Mouse (Mus musculus) MEL (cell line): ENCODE results near the gene Hpcal1.

Experiments
- CHD2 ChIP-seq: IDR thresholded peaks from 2 replicates; pipeline ENCODE4 v1.6.1; 2011; ENCODE audit warnings: low read length, improper control_type of control experiment
- CTCF ChIP-seq, 3 experiments: IDR thresholded peaks in 2 of 3; conservative IDR thresholded peaks in 1 of 3; 2 replicates each; pipeline ENCODE4 v1.5.1; 2011 to 2012; ENCODE audit warnings: low read length in 3 of 3, low read depth in 2 of 3, mild to moderate bottlenecking in 2 of 3, improper control_type of control experiment in 1 of 3, inconsistent platforms in 1 of 3, mixed read lengths in 1 of 3, moderate library complexity in 1 of 3; ENCODE audit not compliant: control insufficient read depth in 1 of 3, insufficient read depth in 1 of 3, poor library complexity in 1 of 3, severe bottlenecking in 1 of 3
- EP300 ChIP-seq, 2 experiments: IDR thresholded peaks; 2 replicates each; pipeline ENCODE4 v1.6.1; 2011; ENCODE audit warnings: improper control_type of control experiment in 2 of 2, low read length in 2 of 2, low read depth in 1 of 2, mild to moderate bottlenecking in 1 of 2
- GABPA ChIP-seq: IDR thresholded peaks from 2 replicates; pipeline ENCODE4 v1.6.1; 2012; ENCODE audit warnings: low read depth, mild to moderate bottlenecking, inconsistent platforms, low read length, improper control_type of control experiment, moderate library complexity
- MAFK ChIP-seq: IDR thresholded peaks from 2 replicates; pipeline ENCODE4 v1.6.1; 2011; ENCODE audit warnings: low read depth, mild to moderate bottlenecking, low read length, improper control_type of control experiment, borderline replicate concordance
- MAX ChIP-seq: IDR thresholded peaks from 2 replicates; pipeline ENCODE4 v1.6.1; 2011; ENCODE audit warnings: low read length, improper control_type of control experiment
- POLR2A ChIP-seq, 2 experiments: IDR thresholded peaks; 2 replicates each; pipeline ENCODE4 v1.6.1; 2011 to 2012; ENCODE audit warnings: low read length in 2 of 2, mild to moderate bottlenecking in 2 of 2, control low read depth in 1 of 2, improper control_type of control experiment in 1 of 2, low read depth in 1 of 2, moderate library complexity in 1 of 2; ENCODE audit not compliant: control insufficient read depth in 1 of 2, insufficient read depth in 1 of 2, poor library complexity in 1 of 2
- POLR2AphosphoS2 ChIP-seq: IDR thresholded peaks from 2 replicates; pipeline ENCODE4 v1.6.1; 2011; ENCODE audit warnings: low read length, improper control_type of control experiment
- UBTF ChIP-seq: IDR thresholded peaks from 2 replicates; pipeline ENCODE4 v1.6.1; 2012; ENCODE audit warnings: low read depth, mild to moderate bottlenecking, inconsistent platforms, low read length, improper control_type of control experiment, moderate library complexity, borderline replicate concordance; ENCODE audit not compliant: insufficient read depth
- ZNF384 ChIP-seq: IDR thresholded peaks from 2 replicates; pipeline ENCODE4 v1.6.1; 2012; ENCODE audit warnings: low read depth, mild to moderate bottlenecking, inconsistent platforms, low read length, improper control_type of control experiment

DNA sequence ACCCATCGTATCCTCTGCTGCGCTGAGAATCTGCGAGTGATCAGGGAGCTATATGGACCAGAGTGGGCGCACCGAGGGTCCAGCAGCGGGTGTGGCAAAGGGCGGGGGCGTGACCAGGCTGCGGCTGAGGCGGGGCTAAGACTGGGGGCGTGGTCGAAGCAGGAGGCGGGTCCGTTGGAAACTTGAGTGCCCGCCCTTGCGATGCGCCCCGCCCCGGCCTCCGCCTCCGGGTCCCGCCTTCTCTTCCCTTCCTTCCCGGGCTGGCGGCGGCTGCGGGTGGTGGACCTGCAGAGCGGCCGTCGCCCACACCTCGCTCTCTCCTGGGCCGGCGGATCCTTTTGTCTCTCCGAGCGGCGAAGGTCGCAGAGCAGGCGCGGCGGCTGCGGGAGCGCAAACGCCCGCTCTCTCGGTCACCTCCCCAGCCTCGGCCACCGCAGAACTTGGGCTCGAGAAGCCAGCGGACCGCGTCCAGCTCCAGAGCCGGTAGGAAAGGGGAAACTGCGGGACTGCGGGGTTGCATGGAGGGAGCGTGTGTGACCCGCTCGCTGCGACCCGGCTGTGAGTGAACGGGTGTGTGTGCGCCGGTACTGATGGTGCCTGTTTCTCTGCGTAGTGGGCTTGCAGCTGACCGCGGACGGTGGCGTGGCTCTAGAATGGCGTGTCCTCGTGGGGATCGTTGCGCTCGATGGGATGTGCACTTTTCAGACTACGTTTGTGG, at the start of gene Hpcal1:
- no peak for TF ChIP-seq UBTF
- no peak for TF ChIP-seq CHD2
- peak; percentile 60 to 74; a peak in 3 of 4 replicates for TF ChIP-seq POLR2A (IDR thresholded peaks at IDR 0.05; ENCODE audit: control insufficient read depth in 1 of 2, insufficient read depth in 1 of 2, low read depth in 1 of 2, low read length in 2 of 2, poor library complexity in 1 of 2)
- no peak for TF ChIP-seq CTCF (IDR thresholded peaks at IDR 0.05 in 2 of 3, conservative IDR thresholded peaks at IDR 0.05 in 1 of 3; ENCODE audit: control insufficient read depth in 1 of 3, insufficient read depth in 1 of 3, low read depth in 2 of 3, low read length in 3 of 3, poor library complexity in 1 of 3, severe bottlenecking in 1 of 3)
- TF ChIP-seq MAFK, result no peak
- no peak for TF ChIP-seq MAX
- no peak for TF ChIP-seq GABPA
- TF ChIP-seq POLR2AphosphoS2, result 0 out of 2 replicates have a peak, but pooled peaks have one; percentile 42
- TF ChIP-seq EP300 (IDR thresholded peaks at IDR 0.05; ENCODE audit: low read depth in 1 of 2, low read length in 2 of 2), result no peak
- TF ChIP-seq ZNF384, result no peak
